Mouse (Mus musculus) limb, embryonic 14.5 days (tissue): ENCODE measurements around the gene Plcl2. TPM values are rescaled to one million over a fixed set of nuclear protein-coding genes. Genes with fewer than 3 reads are reported as not detected.

ENCODE experiments used
- ATAC-seq: fragments of 200-750 bp; cut with Nextera tagmentation; 2 replicates; pipeline ENCODE4 v1.8.0; 2017; ENCODE audit warnings: low read depth, moderate number of reproducible peaks, moderate TSS enrichment; ENCODE audit not compliant: low FRiP score
- DNase-seq: peaks from one replicate; pipeline ENCODE4 v3.0.0-alpha.2; 2015; ENCODE audit warnings: low spot score
- H3K27ac ChIP-seq: fragments of 300-500 bp; sonication (generic); replicated peaks from 2 replicates; pipeline ENCODE4 v1.5.1; 2014; ENCODE audit warnings: low read depth, mild to moderate bottlenecking, low read length, moderate library complexity, mixed read lengths
- H3K27me3 ChIP-seq: fragments of 300-500 bp; sonication (generic); 2 replicates; pipeline ENCODE4 v1.6.1; 2014; ENCODE audit warnings: low read length, mixed read lengths; ENCODE audit not compliant: control insufficient read depth, insufficient read depth
- H3K36me3 ChIP-seq: fragments of 300-500 bp; sonication (generic); 2 replicates; pipeline ENCODE4 v1.6.1; 2014; ENCODE audit warnings: mild to moderate bottlenecking, low read length, moderate library complexity, mixed read lengths; ENCODE audit not compliant: control insufficient read depth, insufficient read depth
- H3K4me1 ChIP-seq: fragments of 300-500 bp; sonication (generic); 2 replicates; pipeline ENCODE4 v1.6.1; 2014; ENCODE audit warnings: antibody characterized with exemption, low read length, mixed read lengths; ENCODE audit not compliant: control insufficient read depth, insufficient read depth
- H3K4me2 ChIP-seq: fragments of 300-500 bp; sonication (generic); replicated peaks from 2 replicates; pipeline ENCODE4 v1.6.1; 2014; ENCODE audit warnings: low read depth, mild to moderate bottlenecking, low read length, moderate library complexity; ENCODE audit not compliant: severe bottlenecking
- H3K4me3 ChIP-seq: fragments of 300-500 bp; sonication (generic); replicated peaks from 2 replicates; pipeline ENCODE4 v1.5.1; 2014; ENCODE audit warnings: low read length
- H3K9ac ChIP-seq: fragments of 300-500 bp; sonication (generic); 2 replicates; pipeline ENCODE4 v1.6.1; 2014; ENCODE audit warnings: mild to moderate bottlenecking, low read depth, low read length, moderate library complexity; ENCODE audit not compliant: severe bottlenecking
- H3K9me3 ChIP-seq: fragments of 300-500 bp; sonication (generic); 2 replicates; pipeline ENCODE4 v1.6.1; 2016; ENCODE audit warnings: low read length; ENCODE audit not compliant: control insufficient read depth
- POLR2A ChIP-seq: fragments of 200-500 bp; IDR thresholded peaks from 2 replicates; pipeline ENCODE4 v1.8.0; 2012; ENCODE audit warnings: inconsistent platforms, mild to moderate bottlenecking, moderate library complexity, borderline replicate concordance; ENCODE audit not compliant: insufficient read depth, insufficient read length; ENCODE audit errors: extremely low read depth
- WGBS: fragments of 180-500 bp; shearing (Covaris S2); extraction: QIAGEN DNeasy Blood & Tissue Kit; methylation state at CpG from one replicate; pipeline ENCODE4 v1.1.7; 2014; 5-methylcytosine and 5-hydroxymethylcytosine counted together
- polyA plus RNA-seq, 2 experiments: library from polyadenylated mRNA; depleted of rRNA in 1 of 2; stranded (reverse) in 1 of 2; unstranded in 1 of 2; fragments of >200 nt; fragmentation: Nextera tagmentation in 1 of 2; extraction: Ambion mirVana in 1 of 2; gene quantifications; 2 replicates each; pipeline versions ENCODE4 v1.2.1 to v1.2.3; 2012 to 2014

Gene Plcl2
- polyA plus RNA-seq, 2 experiments, result 4.9 to 6.7 TPM

DNA sequence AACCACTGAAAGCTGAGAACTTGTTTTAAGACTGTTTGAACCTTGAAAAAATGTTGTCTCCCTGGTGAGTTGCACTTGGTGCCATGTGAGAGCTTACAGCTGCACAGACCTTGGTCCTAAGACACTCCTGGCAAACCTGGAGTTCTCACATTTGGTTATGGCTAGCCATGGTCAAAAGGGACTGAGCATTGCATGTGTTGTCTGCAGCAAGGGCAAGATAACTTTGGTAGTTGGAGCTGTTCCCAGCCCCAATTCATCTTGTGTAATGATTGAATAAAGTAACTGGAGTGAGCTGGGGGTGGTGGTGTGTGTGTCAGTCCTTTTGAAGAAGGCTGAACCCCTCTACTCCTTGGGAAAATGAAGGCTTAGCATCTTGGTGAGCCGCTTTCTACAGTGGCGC lies 215.2 kb downstream of the Plcl2 start:
- no peaks in the 10 kb centered on the region for H3K9me3 ChIP-seq
- no peaks in the 10 kb centered on the region; the same call in 1 of the 2 replicates for H3K4me1 ChIP-seq
- DNase-seq, result no peak
- H3K27ac ChIP-seq, result no peak overlapping the region
- no peak overlapping the region for H3K4me3 ChIP-seq
- 86% methylated on average over 2 of the region's 2 CpGs for WGBS
- H3K36me3 ChIP-seq, result no peaks in the 10 kb centered on the region
- H3K9ac ChIP-seq, result no peak overlapping the region
- ATAC-seq, result no peak
- H3K4me2 ChIP-seq, result no peak overlapping the region
- no peaks in the 10 kb centered on the region for H3K27me3 ChIP-seq
- TF ChIP-seq POLR2A, result no peak

- Histone ChIP-seq H3K4me1 (no peaks in the 10 kb centered on the region), H3K9me3 (no peaks in the 10 kb centered on the region)
- WGBS, result 77% methylated on average over 2 of the region's 2 CpGs
Observed at GRCm38 (mm10) chr17:50726265-50726664, 217.1 kb downstream of the Plcl2 start.

GRCm38 (mm10) chr17:50729031-50729430 lies 219.8 kb downstream of the Plcl2 start:
- Histone ChIP-seq H3K27me3 (no peaks in the 10 kb centered on the region), H3K36me3 (no peaks in the 10 kb centered on the region), H3K9me3 (no peaks in the 10 kb centered on the region), H3K4me3 (no peak overlapping the region), H3K27ac (no peak overlapping the region), H3K9ac (no peak overlapping the region), H3K4me2 (no peak overlapping the region), H3K4me1 (no peaks in the 10 kb centered on the region)
- TF ChIP-seq POLR2A, result no peak
- DNase-seq (no peak), ATAC-seq (no peak)
- 94% methylated on average over 2 of the region's 2 CpGs for WGBS

More at GRCm38 (mm10) chr17:50726265-50726664, 217.1 kb downstream of the Plcl2 start:
- ATAC-seq, result no peak
- Histone ChIP-seq H3K36me3 (no peaks in the 10 kb centered on the region), H3K4me2 (no peak overlapping the region), H3K9ac (no peak overlapping the region), H3K27me3 (no peaks in the 10 kb centered on the region), H3K4me3 (no peak overlapping the region), H3K27ac (no peak overlapping the region)
- no peak for TF ChIP-seq POLR2A
- no peak for DNase-seq

DNA sequence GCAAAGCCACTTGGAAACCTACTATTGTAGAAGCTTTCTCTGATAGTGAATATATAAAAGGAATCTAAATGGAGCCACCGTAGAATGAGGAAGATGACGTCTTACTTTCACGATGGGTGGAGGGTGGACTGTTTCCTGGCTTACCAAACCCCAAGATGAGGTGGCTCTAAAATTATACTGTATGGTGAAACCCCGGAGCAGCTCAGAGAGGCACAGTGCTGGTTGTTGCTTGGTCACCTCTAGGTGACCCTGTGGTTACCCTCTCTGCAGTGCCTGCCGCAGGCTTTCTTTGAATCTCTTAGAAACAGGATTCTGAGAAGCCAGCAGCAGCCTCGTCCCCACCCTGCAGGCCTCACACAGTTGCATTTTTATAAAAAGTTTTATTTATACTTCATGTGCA lies 220.4 kb downstream of the Plcl2 start:
- Histone ChIP-seq H3K4me3 (no peak overlapping the region), H3K4me2 (no peak overlapping the region), H3K9ac (no peak overlapping the region), H3K4me1 (no peaks in the 10 kb centered on the region), H3K9me3 (no peaks in the 10 kb centered on the region), H3K27me3 (no peaks in the 10 kb centered on the region), H3K36me3 (no peaks in the 10 kb centered on the region), H3K27ac (no peak overlapping the region)
- DNase-seq (no peak), ATAC-seq (no peak)
- 81% methylated on average over 6 of the region's 6 CpGs for WGBS
- TF ChIP-seq POLR2A, result no peak

DNA sequence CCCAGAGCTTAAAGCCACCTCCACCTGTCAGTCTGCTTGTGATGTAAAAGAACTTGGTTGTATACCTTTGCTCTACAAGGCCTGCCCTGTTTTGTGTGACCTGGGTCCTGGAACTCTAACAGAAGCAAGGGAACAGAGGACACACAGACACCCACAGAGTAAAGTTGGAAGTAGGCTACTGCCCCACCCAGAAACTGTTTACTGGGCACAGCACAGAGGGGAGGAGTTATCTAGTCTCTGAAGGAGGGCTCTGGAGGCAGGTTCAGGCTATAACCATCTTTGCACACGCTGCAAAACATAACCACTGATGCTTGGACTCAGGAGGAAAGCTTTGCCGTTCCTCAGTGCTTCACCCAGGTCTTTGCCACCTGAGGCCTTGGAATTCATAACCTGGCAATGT lies 221.7 kb downstream of the Plcl2 start:
- DNase-seq (no peak), ATAC-seq (no peak)
- H3K27ac ChIP-seq, result no peak overlapping the region
- WGBS, result 90% methylated on average over 2 of the region's 2 CpGs
- no peaks in the 10 kb centered on the region for H3K4me1 ChIP-seq
- no peak overlapping the region for H3K4me3 ChIP-seq
- no peak overlapping the region for H3K4me2 ChIP-seq
- no peak overlapping the region for H3K9ac ChIP-seq
- TF ChIP-seq POLR2A, result no peak
- no peaks in the 10 kb centered on the region for H3K9me3 ChIP-seq
- H3K36me3 ChIP-seq, result no peaks in the 10 kb centered on the region; the same call in 1 of the 2 replicates
- H3K27me3 ChIP-seq, result no peaks in the 10 kb centered on the region

DNA sequence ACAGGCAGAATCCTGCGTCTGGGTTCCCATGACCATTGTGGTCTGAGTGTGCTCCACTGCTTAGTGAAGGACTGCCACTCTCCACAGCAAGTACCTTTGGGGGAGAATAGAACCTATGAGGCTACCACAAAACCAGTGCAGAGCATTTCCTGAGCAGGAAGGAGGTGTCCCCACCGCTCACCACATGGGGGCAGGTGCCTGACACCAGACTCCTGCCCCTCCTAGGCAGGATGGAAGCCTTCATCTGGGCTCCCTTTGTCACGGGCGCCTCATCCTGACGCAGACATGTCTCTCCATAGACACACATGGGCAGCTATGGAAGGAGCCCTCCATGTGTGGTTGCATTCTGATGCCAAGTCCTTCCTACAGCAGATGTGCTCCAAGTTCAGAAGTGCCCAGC lies 222.7 kb downstream of the Plcl2 start:
- Histone ChIP-seq H3K4me3 (no peak overlapping the region), H3K9me3 (no peaks in the 10 kb centered on the region), H3K4me2 (no peak overlapping the region), H3K36me3 (no peaks in the 10 kb centered on the region; the same call in 1 of the 2 replicates), H3K27me3 (no peaks in the 10 kb centered on the region), H3K4me1 (no peaks in the 10 kb centered on the region), H3K27ac (no peak overlapping the region), H3K9ac (no peak overlapping the region)
- DNase-seq, result no peak
- 88% methylated on average over 5 of the region's 5 CpGs for WGBS
- ATAC-seq, result no peak
- TF ChIP-seq POLR2A, result no peak
